Mouse (Mus musculus): ENCODE measurements around the gene 9330182L06Rik.

The 9330182L06Rik gene

DNA sequence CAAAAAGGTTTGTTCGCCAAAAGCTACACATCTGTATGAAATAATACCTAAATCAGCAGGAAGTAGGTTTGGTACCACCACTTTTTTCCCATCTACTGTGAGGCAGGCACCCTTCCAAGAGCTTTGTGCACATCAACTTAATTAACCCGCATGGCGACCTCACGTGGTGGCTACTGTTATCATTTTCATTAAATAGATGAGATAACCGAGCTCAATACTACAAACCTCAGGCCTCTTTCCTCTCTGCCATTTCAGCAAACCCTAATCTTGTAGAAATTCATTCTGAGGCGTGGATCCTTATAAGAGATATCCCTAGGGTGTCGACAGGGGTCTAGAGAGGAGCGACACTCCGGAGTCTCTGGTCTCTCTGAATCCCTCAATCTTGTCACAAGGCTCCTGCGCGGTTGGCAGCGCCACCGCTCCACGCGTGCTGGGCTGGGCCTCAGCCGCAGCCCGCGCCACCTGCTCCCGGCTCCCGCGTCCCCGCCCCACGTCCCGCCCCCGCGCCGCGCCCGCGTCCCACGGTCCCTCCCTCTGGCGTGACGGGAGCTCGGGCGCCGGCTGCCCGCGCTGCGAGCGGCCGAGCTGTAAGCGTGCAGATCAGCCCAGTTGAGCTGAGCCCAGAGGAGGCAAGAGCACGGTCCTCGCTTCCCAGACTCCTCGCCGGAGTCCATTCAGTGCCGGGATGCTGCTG lies at the start of gene 9330182L06Rik:
TSS of gene 9330182L06Rik (plus strand) at position 533 of the 694 bp plus-strand sequence.
- DNase-seq (ENCODE audit: low spot score), result peak; percentile 15

DNA sequence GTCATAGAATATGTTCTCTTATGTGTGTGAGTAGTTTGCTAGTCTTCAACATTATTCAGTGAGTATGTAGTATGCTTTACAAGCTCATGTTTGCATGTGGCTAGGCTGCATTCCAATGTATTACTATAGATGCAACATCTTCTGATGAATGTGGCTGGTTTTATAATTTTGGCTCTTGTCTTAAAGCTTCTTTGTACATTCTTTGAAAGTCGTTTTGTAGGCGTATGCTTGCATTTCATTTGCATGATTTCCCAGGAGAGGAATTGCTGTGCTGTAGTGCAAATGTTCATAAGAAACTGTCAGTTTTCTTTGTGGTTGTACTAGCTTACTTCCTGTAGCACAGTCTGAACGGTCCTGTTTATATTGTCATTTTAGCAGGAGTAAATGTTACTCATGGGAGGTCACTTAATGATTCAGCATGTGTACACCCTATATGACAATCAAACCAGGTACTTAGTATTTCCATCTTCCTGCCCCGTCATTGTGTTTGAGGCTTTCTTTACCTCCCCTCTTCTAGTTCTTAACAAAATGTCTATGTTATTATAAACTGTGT lies 38.4 kb upstream of the 9330182L06Rik start:
- no peak for DNase-seq (ENCODE audit: low spot score)

DNA sequence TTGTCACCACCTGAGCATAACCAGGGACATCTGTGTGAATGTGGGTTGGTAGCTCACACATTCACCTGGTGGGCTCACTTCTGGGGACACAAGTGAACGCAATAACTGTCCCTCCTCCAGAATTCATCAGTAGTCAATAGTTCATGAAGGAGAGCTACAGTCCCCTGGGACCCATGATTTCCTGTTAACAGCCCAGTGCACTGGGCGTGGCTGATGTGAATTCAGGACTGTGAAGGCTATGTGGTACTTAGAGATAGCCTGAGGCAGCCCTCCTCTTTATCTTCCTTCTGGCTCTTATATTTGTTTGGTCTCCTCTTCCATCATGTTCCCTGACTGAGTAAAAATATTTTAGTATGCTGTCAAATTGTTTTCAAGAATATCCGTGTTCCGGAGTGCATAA lies 1.6 kb upstream of the 9330182L06Rik start:
- DNase-seq (ENCODE audit: low spot score), result no peak

DNA sequence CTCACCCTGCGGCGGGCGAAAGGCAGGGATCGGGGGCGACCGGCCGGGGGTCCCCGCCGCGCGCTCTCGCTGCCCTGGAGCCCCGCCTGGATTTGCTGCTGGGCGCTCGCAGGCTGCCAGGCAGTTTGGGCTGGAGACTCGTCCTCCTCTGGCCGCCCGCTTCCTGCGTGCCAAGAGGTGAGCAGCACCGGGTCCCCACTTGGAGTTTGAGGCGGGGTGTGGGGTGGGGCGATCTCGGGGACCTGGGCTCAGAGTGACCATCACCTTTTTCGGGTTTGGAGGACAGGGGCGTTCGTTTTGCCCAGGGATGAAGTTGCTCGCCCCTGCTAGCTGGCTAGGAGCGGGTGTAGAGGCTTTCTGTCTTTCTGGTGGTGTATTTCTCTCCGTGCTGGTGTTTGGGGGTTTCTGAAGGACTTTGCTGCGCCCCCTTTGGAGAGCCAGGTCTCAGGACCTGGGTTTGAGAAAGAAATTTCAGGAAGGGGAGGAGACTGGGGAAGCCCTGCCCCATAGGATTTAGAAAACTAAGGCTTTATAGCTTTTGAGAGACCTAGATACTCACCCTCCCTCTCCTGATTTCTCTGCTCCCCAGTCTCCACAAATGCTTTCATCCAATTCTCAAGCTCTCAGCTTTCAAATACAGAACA lies 484 bp downstream of the 9330182L06Rik start:
- DNase-seq (ENCODE audit: low spot score), result no peak

DNA sequence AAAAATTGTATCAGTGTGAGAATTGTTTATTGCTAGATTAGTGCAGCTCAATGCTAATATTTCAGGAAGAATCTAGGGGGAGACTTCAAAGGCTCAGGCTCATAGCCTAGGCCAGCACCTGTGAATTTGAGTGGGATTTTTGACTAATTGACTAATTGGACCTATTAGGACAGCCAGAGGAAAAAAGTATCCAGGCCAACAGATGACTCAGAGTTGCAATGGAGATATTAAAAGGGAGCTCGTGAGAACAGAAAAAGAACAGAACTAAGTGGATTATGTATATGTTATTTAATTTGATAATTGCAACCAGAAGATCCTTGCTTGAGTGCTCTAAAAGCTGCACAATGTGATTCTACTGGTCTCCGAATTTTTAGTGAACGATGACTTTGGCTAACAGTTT lies 3.7 kb downstream of the 9330182L06Rik start:
- DNase-seq (ENCODE audit: low spot score), result no peak

DNA sequence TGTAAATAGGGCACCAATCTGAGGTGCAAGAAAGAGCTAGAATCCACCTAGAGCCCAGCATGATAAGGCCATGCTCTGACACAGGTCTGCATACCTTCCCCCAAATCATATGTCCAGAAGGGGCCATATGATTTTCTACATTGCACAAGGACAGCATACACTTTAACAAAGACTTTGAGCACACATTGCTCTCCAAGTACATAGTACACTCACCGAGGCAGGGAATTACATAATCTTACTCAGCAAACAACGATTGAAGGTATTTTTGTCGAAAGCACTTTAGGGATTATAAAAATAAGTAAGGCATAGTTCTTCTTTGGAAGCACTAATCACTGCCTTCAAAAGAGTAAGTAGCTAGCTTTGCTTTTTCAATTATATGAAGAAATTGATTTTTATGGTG lies 7.1 kb downstream of the 9330182L06Rik start:
- no peak for DNase-seq (ENCODE audit: low spot score)

DNA sequence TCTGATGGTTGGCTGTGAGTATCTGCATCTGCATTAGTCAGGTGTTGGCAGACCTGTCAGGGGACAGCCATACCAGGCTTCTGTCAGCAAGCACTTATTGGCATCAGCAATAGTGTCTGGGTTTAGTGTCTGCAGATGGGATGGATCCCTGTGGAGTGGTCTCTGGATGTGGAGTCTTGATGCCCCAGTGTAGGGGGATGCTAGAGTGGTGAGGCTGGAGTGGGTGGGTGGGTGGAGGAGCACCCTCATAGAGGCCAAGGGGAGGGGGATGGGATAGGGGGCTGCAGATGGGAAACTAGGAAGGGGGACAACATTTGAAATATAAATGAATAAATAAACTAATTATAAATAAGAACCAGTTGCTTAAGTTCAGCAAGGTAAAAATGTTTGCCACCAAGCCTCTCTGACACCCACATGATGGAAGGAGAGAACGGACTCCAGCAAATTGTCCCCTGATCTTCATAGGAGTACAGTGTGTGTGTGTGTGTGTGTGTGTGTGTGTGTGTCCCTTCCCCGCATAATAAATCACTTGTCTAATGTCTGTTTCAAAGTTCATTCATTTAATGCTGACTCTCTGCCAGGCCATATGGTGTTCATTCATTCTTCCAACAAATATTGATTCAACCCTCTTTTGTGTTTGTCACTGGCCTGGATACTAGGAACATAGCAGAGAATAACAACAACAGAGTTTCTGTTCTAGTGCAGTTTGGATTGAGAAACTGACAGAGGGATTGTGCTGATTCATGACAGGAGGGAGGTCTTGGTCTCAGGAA lies 30.0 kb downstream of the 9330182L06Rik start:
- DNase-seq (ENCODE audit: low spot score), result no peak

DNA sequence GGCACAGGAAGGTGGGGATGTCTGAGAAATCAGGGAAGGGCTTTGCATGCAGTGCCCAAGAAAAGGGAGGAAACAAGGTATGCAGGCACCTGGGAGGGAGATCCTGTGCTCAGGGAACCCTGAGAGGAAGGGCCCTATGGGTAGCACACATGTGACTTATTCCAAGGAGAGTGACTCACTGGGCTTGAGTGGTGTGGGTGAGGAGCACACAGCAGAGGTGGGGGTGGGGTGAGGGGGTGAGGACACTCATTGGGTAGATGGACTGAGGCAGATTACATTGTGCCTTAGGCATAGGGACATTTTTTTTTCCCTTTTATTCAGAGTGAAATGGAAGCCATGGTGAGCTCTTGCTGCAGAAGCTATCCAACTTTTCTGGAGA lies 30.6 kb downstream of the 9330182L06Rik start:
- no peak for DNase-seq (ENCODE audit: low spot score)

DNA sequence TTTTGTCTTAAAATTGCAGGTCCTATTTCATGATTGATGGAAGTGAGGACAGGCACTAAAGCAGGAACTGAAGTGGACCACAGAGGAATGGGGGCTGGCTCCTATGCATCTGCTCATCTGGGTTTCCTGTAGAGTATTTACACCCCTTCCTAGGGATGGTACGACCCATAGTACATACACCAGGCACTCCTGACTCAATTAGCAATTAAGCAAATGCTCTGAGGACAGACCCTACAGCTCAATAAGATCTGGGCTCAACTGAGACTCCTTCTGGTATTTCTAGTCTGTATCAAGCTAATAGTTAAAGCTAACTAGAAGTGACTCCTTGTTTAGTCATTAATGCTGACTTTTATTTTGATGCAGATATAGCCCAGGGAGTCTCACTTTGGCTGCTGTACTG lies 60.9 kb downstream of the 9330182L06Rik start:
- DNase-seq (ENCODE audit: low spot score), result no peak

DNA sequence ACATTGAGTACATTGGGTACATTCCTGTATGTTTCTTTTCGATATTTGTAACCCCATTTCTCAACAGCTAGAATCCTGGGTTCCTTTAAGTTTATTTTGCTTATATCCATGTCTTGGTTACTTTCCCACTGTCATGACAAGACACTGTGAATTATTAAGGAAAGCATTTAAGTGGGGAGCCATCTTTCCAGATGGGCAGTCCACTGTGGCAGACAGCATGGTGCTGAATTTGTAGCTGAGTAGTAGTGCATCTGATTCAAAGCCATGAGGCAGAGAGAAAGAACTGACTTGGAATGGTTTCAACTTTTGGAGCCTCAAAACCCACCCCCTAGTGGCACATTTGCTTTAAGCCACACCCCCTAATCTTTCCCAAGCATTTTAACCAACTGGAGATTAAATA lies 61.6 kb downstream of the 9330182L06Rik start:
- no peak for DNase-seq (ENCODE audit: low spot score)

DNA sequence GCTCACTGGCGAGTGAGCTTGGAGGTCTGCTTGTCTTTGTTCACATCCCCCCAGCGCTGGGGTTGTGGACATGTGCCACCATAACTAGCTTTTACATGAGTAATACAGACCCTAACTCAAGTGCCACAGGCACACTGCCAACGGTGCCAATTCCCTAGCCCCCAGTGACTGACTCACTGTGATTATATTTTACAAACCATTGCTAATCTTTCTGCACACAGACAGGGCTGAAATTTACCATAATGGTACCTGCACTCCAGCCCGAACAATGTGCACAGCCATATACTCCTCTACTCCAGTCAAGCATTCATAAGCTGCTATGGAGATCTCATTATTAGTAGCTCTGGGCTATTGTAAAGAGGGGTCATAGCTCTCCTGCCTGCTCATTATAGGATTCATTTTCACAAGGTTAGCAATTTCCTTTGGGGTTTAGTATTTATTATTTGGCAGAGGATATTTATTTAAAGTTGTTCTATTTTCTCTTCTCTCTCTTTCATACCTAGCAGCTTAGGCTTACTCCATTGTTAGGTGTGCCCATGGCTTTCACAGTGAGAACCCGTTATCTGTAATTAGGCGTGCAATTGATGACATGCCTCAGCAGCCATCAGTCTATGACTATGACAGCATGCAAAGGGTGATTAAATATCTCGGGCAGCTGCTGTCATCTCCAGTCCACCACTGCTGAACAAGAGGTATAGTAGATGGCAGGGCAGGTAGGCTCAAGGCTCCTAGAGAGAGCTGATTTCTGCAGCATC lies 73.0 kb downstream of the 9330182L06Rik start:
- no peak for DNase-seq (ENCODE audit: low spot score)

DNA sequence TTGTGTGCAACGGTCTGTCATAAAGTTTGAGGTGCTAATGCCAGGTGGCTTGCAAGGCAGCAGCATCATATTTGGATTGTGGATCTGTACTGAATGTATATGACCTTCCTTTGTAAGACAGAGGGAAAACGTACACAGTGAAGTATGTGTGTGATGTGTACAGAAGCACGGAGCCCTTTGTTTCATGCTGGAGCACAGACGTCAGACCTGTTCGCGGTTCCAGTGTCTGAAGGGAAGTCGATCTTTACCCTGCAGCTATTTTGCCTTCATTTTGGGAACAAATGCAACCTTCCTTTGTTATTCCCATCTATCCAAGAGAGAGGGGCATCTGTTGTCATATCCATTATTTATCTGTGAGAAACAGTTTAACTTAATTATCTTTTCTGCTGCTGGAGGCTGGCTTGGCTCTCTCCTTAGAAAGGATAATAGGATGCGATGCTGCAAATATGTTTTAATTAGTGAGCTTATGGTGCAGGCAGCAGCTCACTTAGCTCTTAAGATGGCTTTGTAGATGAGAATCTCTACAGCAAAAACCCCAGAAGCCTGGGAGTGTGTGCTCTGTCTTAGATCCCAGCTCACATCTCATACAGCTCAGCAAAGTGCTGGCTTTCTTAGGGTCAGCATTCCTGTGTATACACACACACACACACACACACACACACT lies 73.7 kb downstream of the 9330182L06Rik start:
- no peak for DNase-seq (ENCODE audit: low spot score)

DNA sequence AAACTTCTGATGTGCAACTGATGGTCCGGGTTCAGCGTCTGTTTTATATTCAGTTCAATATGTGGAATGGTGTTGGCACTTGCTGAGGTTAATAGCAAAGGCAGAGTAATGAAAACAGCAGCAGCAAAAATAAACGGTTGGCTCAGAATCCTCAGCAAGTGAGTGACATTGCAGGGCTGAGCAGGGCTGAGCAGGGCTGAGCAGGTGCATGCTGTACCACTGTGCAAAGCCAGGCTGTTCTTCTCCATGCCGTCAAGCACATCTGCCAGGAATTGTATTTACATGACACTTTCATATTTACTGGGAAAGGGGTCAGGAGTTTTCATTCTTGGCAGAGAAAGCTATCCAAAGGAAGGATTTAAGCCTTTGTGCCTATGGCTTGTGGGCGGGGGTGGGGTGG lies 78.7 kb downstream of the 9330182L06Rik start:
- no peak for DNase-seq (ENCODE audit: low spot score)

DNA sequence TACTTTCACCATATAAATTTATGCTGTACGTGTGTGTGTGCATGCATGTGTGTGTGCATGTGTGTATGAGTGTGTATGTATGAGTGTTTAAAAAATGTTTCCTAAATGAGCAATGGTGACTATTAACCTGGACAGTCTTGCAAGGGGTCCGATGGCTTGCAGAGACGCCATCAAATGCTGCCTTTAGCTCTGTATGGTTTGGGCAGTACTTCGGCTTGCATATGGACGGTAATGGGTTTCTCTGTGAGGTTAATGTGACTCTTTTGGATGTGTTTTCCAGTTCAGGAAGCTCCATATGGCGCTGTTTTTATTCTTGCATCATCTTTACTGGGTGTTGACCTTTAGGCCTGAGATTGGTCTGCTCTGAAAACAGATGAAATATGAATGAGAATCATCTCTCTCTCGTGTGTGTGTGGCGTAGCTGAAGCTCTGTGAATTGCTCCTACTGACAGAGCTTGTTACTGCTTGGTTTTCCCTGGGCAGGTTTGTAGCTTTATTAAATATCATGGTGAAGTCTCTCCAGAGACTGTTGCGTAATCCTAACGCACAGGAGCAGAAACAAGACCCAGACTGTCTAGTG lies 79.2 kb downstream of the 9330182L06Rik start:
- no peak for DNase-seq (ENCODE audit: low spot score)

DNA sequence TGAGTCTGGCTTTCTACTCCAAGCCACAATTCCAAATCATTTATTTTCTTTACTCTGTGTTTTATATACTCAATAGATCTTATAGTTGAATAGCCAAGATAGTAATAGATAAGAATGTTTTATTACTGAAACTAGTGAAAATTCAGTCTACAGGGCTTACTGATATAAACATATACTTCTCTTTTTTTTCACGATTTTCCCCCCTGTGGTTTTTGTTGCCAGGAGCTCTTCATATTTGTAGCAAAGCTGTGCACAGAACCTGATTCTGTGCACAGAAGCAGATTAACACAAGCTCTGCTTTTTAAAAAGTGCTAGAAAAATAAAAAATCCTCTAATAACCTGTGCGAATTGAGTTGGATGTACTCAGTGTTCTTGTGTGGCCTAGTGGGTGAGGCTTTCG lies 79.7 kb downstream of the 9330182L06Rik start:
- DNase-seq (ENCODE audit: low spot score), result no peak

DNA sequence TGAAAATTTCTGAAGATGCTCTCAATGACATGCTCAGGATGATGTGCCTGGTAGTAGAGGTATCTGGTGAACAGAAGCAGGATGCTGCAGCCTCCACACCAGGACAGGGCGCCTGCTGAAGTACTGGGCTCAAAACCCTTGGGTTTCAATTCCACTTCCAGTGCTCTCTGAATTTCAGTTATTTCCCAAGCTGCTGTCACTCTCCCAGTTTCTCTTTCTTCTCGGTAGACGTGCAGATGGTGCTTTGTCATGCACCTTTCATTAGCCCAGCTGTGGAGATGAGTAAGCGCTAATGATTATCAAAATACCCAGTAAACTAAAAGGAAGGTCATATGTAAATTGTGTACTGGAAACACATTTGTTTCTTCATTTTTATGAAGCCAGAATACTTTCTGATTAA lies 80.6 kb downstream of the 9330182L06Rik start:
- no peak for DNase-seq (ENCODE audit: low spot score)

DNA sequence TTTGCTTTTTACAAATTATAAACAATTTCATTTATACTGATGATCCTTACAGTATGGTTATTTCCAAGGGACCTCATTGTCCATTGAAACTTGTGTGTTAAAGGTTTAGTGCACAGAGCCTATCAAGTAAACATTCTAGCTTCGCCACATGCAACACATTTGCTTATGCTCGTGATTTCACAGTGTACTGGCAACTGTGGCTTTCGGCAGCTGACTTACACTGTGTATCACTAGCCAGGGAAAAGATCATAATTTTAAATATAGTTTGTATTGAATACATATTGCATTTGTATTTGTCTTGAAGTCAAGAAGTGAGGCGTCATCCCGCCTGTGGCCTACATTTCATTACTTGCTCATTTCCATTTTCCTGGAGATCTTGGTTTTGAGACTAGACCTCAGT lies 86.2 kb downstream of the 9330182L06Rik start:
- no peak for DNase-seq (ENCODE audit: low spot score)

DNA sequence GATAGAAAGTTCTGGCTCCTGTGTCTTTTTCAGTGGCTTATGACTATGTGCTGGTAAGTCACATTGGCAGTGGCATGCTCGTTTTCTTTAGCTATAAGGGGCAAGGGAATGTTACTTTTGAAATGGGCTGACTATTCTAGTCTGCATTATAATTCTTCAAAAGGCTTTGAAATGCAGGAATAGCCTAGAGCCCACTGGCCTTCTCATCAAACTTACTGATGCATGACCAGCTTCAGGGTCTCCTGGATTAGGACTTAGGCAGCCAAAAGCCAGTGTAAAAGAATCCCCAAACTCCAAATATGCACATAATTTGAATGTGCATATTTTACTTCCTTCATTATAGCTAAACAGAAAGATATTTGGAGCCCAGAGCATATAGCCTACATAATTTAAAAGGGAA lies 86.7 kb downstream of the 9330182L06Rik start:
- DNase-seq (ENCODE audit: low spot score), result no peak

DNA sequence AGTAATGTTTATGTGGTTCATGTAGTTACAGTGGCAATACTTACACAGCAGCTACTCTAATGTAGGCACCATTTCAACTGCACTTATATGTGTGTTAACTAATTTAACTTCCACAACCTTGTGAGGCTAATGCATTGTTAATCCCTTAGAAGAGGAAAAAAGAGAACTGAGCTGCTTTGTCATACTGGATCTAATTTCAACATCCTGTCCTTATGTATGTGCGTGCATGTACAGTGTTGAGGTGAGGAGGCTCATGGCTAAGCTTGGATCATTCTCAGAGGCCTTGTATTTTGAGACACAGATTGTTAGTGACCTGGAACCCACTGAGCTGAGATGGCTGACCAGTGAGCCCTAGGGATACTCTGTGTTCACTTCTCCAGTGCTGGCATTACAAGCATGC lies 88.3 kb downstream of the 9330182L06Rik start:
- no peak for DNase-seq (ENCODE audit: low spot score)

DNA sequence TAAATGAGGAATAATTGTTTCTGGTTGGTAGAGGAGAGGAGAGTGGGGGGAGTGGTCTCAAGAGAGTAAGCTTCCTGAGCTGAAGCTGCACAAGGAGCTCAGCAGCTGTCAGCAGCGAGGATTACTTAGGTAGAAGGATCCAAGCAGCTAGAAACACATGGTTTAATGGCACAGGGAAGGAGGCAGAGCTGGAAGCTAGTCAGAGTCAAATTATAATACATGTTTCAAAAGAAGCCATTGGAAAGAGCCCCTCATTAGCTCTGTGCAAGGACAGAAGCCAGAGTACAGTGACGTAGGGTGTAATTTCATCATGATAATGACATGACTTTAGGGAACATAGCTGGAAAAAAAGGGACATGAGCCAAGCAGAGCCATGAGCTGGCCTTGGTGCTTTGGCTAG lies 92.2 kb downstream of the 9330182L06Rik start:
- no peak for DNase-seq (ENCODE audit: low spot score)

DNA sequence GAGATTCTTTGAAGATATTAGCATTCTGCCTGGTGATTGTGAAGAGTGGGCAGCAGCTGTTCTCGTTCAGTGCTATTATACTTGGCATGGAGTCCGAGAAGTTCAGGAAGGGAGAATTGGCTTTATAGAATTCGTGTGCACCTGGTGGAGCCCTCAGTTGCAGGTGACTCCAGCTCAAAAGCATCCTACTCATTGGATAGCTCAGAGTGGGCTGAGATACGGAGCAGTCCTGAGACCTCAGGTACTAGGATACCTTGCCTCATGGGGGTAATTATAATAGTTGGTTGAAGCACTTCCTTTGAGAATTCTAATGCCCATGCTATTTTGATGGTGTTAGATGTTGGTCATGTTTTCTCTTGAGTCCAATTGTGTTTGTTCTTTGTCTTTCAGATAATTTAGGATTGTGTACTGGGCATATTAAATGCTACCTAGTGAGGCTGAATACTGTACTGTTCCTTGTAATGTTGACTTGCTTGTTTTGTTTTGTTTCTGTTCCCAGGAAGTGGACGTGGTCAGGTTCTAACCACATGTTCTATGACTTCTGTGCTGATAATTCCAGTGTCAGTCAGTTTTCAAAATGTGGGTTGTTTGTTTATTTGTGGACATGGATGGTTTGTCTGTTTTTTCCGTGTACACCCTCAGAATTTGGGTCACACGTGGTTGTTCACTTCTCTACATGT lies 96.2 kb downstream of the 9330182L06Rik start:
- DNase-seq (ENCODE audit: low spot score), result no peak
